Mouse (Mus musculus) CD4-positive, CD25-positive, alpha-beta regulatory T cell, adult 2 months (primary cell): Measurements from ENCODE around the gene Kcnab1.

Experiments used
- DNase-seq: peaks from one replicate; pipeline ENCODE4 v3.0.0-alpha.2; 2012; ENCODE audit warnings: low read depth, low spot score

Gene Kcnab1

DNA sequence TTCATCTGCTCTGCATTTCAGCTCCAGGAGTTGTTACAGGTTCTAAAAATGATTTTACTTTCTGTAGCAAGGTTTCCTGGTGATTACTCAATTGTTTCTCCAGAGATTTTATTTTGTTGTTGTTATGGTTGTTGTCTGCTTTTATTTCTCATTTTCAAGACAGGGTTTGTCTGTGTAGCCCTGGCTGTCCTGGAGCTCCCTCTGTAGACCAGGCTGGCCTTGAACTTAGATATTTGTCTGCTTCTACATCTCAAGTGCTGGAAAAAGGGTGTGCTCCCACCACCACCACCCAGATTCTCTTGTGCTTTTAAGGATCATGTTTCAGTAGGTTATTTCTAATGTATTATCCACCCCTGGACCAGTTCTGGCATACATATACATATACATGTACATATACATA lies 207.6 kb downstream of the Kcnab1 start:
- DNase-seq: no peak

- peak; percentile 65 for DNase-seq
These were observed 208.8 kb downstream of the Kcnab1 start for GRCm38 (mm10) chr3:65317876-65318537.

GRCm38 (mm10) chr3:65319248-65320008 lies 210.2 kb downstream of the Kcnab1 start:
- peak; percentile 30 for DNase-seq

DNA sequence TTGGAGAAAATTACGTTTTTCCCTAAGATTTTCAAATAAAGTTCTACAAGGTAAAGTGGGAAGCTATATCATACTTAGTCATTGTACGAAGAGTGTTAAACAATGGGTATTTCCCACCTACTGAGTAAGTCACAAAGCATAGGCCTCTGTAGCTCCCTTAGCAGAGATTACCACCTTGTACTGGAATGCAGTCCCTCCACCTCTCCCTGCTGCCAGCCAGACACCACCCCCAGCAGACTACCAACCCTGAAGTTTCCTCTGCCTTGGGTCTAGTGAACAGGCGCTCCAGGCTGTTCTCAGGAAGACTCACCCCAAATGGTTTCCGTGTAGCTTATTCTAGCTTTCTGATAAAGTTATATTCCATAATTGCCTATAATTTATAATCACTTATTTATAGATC lies 211.8 kb downstream of the Kcnab1 start:
- DNase-seq: no peak

- DNase-seq: no peak
These were observed 213.0 kb downstream of the Kcnab1 start for GRCm38 (mm10) chr3:65321981-65322779.

GRCm38 (mm10) chr3:65325254-65325653 lies 216.1 kb downstream of the Kcnab1 start:
- no peak for DNase-seq

DNA sequence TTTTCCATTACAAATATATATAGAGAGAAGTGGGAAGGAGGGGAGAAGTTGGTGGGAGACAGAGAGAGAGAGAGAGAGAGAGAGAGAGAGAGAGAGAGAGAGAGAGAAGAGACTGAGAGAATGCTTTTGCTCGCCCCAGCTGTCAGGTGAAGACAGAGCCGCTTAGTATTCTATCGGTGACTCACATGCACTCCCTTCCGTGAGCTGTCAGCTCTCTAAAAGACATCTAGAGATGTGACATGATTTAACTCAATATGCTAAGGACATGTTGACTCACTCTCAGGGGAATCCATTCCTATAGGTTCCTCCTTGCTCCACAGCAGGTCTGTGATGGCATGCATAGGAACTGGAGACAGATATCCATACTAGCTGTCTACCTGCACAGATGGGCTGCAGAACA lies 219.6 kb downstream of the Kcnab1 start:
- DNase-seq: no peak

DNA sequence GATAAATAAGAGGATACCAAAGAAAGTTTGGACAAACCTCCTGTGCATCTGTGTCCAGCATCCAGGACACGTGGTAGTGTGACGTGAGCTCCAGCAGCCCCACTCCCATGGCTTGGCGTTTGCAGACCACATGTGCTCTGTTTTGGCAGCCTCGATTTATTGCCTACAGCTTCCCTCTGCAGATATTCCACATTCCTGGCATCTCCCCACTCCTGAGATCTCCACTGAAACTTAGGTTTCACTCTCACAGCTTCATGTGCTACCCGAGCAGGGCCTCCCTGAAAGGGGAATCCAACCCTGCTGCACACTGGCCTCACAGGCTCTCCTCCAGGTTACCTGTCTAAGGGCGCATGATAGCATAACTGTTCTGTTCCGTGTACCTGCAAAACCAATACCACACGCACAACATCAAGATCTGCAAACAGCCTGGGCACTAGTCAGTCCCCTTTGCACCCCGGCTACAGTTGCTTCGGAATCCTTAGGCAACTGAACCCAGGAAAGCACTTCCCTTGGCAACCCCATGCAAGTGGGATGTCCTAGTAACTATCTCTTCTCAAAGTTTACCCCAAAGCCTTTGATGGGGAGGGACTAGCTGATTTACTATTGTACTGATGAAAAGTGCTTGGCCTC lies 228.8 kb downstream of the Kcnab1 start:
- no peak for DNase-seq

DNA sequence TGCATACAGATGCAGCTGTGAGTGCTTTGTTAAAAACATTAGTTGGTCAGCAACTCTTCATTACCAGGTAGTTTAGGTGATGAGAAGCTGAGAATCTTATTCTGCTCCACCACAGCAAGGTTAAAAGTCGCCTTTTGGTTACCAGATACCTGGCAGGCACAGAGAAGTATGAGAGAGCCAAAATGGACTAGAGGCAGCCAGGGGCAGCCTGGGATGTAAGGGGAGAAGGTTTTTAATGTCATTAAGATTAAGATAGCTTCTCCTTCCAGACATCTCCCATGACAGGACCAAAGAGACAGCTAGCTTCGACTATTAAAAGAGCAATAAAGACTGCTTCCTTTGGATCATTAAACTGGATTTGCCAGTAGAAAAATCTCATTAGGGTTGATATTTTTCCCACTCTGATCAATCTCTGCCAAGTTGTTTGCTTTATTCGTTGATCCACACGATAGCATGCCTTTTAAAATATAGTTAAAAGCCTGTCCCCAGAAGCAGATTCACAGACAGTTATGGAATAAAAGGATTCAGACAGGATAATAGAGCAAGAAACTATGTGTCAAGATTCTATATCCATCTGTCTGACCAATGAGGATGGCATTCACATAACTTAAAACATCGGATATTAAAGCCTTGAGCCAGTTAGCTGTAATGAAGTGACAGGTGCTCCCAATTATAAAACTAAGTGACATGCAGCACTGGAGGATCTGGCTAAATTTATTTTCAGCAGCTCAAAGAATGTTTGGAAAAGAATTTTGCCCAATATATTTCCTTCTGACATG lies 231.2 kb downstream of the Kcnab1 start:
- no peak for DNase-seq

DNA sequence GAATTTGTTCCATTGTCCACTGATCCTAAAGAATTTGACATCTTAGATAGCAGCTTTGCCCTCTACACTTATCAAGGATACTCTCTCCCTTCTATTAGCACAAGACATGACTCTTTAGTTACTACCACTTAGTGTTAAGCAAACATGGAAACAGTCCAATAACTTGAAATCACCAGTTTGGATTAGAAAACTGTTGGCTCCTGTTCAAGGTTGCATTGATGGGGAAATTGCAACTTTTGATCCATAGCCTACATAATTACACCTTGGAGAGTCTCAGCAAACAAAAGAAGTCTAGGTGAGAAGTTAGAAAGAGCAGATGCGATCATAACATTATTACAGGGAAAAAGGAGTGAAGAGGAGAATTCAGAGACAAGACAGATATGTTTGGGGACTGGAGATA lies 237.0 kb downstream of the Kcnab1 start:
- no peak for DNase-seq

GRCm38 (mm10) chr3:65352278-65353127 lies 243.3 kb downstream of the Kcnab1 start:
- DNase-seq: peak; percentile 39

GRCm38 (mm10) chr3:65353263-65354037 lies 244.3 kb downstream of the Kcnab1 start:
- DNase-seq: peak; percentile 11

DNA sequence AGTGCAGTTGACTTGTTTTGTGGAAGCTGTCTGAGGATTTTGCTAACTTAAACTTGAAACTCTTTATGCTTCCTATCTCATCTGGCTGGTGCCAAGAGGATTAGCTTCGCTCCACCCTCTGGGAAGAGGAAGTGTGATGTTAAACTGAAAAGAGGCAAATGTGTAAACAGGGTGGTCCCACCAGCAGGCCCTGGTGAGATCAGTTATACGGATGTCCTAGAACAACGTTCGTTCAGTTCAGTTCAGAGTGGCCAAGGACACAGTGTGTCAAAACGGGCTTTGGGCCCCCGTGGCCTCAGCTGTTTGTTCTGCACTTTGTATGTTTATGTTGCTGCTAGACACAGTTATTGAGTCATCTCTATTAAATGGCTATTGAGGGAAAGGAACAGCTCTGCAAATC lies 246.3 kb downstream of the Kcnab1 start:
- DNase-seq: no peak

- DNase-seq: no peak
These were observed 249.1 kb downstream of the Kcnab1 start for GRCm38 (mm10) chr3:65358275-65358674.

DNA sequence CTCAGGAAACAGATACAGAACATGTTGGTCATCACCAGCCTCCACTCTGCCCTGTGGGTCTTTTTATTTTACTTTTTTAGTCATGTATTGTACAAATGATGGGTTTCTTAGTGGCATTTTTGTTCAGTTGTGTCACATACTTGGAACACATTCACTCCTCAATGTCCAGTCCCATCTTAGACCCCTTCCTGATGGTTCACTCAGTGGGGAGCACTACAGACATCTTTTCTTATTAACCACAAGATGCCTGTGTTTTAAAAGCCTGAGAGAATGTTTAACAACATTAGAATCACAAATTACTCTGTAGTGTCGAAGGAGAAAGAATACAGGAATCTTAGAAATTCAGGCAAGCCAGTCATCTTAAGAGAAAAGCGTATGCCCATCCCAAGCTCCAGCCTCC lies 249.7 kb downstream of the Kcnab1 start:
- no peak for DNase-seq

DNA sequence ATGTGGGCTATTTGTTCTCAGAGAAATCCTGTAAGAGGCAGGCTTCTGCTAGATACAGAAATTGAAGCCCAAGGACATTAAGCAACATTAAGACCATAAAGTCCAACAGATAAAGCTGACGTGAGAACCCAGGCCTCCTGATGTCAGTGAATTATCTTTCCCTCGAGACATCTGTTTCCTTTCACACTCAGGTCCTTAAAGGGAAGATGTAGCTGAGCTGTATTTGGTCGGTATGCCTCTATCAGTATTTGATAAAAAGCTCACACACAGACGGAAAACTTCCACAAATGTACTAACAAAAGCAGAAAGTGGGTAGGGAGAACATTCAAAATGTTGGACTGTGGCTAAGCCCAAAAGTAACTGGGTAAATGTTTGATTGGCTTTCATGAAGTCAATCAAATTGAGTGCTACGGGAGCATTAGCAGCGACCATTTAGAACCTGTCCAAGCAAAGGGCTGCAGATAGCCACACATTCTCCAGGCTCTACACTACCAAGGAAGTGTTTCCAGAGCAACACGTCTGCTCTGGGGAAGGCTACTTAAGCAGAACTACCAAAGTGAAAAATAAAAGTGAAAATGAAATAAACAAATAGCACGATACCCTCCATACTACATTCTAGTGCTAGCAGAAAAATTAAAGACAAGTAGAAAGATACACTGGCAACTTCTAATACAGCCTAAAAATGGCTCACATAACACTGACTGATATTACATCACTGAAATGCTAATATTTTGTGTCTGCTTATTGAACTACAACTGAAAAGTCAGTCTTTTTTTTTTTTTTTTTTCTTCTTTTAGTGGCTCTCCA lies 251.2 kb downstream of the Kcnab1 start:
- no peak for DNase-seq

DNA sequence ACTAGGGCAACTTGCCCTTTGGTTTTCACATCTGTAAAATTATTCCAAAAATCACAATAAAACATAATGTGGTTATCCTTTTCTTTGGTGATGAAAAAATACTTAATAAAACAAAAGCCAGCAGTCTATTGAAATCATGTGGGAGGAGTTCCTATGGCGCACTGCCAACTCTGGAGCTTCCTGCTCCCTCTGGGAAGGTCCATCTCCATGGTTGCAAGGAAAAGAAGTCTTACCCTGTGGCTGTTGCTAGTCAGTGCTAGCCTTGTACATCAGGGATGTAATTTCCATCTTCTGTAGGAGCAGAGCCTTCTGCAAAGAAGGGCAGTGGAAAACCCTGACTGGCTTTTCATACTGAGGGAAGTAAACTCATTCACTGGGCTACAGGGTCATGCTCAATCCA lies 254.3 kb downstream of the Kcnab1 start:
- no peak for DNase-seq

DNA sequence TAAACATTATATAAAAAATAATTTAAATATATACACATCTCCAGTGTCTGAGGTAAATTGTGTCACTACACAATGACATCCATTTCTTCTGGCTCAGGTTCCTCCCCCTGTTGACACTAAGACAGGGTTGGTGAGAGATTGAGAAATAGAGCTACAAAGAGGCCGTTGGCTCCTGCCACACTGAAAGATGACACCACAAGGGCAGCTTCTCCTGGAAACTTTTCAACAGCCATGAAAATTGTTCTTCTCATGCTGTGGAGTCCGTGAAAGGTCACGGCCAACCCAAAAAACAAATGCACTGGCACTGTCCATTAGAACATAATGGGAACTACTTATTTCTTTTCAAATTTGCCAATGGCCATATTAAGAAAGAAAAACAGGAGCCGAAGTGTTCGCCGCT lies 256.0 kb downstream of the Kcnab1 start:
- DNase-seq: no peak
